Mouse (Mus musculus): ENCODE measurements at regions not wholly inside any gene's neighbourhood (a gene's known extent, or its start where the extent isn't known, plus 50 kb on each side); places are given as distances from the start of the nearest gene placed in this dataset.

- no peak for ATAC-seq
These were observed 80.0 kb upstream of the Inhba start for GRCm38 (mm10) chr13:15931553-15932162.

DNA sequence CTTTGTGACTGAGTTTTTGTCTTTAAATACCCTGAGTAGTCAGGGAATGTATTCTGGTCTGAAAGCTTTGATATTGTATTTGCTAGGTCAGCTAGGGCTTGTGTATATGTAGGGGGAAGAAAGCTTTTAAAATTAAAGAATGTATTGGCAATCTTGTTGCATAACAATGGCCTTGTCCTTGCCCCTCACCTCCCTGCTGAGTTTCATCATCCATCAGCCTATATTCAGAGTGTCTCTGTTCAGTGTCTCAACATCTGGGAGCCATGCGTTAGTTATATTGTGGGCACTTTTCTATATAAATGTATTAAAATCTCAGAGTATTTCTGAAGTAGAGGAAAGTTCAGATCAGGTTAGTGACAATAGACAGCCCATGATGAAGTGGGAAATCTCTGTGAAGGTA, 76.0 kb upstream of the Inhba start:
- ATAC-seq = no peak

DNA sequence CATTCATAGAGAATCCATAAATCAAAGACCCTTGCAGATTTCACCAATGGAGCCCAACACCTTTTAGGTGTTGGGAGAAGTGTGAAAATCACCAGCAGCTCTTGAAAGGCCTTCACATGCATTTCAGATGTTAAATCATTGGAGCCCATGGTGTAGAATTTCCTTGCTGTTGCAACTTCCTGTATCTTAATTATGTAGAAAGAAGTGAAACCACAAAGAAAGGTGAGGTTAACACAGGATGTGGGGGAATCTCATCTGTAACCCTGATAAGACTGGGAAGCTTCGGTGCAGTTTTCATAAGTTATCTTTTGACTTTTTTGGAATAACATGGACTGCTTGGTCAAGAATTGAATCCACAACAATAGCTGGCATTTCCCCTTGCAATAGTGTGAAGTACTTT, 75.5 kb upstream of the Inhba start:
- ATAC-seq = peak; percentile 75

DNA sequence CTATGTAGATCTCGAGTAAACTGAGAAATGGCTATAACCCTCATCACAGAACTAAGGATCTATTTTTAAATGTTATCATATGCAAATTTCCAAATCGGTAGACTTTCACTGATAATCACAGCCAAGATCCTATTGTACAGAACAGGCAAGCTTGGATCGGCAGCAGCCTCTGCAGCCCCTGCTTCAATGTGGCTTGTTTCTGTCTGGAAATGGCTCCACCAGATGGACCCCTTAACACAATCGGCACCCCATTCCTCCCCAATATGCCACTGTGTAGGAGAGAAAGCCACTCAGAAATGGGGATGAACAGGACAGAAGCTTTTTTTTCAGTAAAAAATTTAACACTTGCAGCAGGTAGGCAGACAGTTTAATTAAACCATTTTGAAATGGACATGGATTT, 61.5 kb upstream of the Inhba start:
- ATAC-seq = no peak

DNA sequence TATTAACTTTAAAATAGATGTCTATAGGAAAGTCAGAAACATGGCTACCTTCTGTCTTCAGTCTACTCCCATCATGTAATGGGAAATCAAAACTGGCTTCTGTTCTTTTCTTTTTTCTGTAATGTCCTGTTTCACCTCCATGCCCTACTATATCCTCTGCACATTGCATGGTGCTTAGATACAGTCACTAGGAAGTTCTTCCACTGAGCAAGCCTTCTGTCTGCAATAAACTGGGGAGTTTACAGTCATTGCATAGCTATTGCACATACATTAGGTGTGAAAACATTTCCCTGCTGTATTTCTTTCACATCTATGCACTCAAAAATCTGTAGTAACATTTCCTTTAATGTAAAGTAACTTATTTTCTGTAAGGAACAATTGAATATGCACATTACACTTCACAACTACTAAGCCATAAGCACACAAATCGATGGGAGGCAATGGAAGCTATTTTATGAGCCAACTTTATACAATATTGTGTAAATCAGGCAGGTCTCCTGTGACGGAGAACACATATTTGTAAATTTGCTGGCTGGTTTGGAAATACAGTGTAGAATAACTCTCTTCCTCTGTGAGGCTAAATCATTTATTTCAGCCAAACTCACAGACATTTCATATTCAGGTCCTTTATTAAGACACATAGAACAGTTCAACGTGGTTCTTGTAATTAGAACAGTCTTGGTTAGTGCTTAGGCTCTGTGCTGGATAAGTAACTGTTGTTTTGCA, 60.6 kb upstream of the Inhba start:
- ATAC-seq = no peak

Data from CD4-positive, CD25-positive, alpha-beta regulatory T cell, adult 4 months (primary cell).